In the genomic region with DNA sequence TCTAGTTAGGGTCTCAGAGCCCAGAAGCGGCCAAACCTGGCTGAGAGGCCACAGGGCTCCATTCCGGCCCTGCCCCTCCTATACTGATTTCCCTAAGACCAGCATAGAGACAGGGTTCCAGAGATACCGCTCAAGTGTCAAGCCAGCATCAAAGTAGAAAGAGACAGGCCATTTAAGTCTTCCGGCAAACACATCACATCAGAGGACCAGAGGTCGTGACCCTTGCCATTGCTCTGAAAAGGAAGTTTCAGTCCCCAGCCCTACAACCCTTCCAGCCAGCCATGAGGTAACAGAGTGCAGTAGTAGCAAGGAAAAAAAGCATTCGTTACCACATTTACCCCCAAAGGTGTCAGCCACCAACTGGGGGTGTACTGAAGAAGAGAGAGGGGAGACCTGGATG, we compare ENCODE assay signal across 11 mouse cellular contexts. TPM values are rescaled to one million over a fixed set of nuclear protein-coding genes. Genes with fewer than 3 reads are reported as not detected.
DNase-seq lines count a peak whose midpoint lies in the region; ATAC-seq and TF ChIP-seq lines count a peak whose summit lies in the region.
"Had no signal": no experiment of that assay in that cellular context is flagged by ENCODE, and none has a peak within 500 bp of the region (broad histone marks: within the 10 kb centered on the region; RNA-seq: fewer than 3 reads in every experiment).

No protein-coding gene starts in this region.

- no peaks in the 10 kb centered on the region for H3K9me3 ChIP-seq in kidney, postnatal 0 days (replicated peaks; ENCODE audit: low read length)
- H3K9me3 ChIP-seq in forebrain, embryonic 13.5 days (replicated peaks): no peaks in the 10 kb centered on the region
- no peaks in the 10 kb centered on the region for H3K9me3 ChIP-seq in midbrain, embryonic 14.5 days (ENCODE audit: control insufficient read depth, low read length)
- H3K9me3 ChIP-seq: heart, embryonic 15.5 days had no signal

- DNase-seq in kidney, postnatal 0 days (ENCODE audit: low spot score): no peak
- DNase-seq in kidney, postnatal 14 days: no peak
- DNase-seq in embryo, embryonic 10.5 days (ENCODE audit: low spot score): peak; percentile 60
- no peak for DNase-seq in midbrain, embryonic 14.5 days
- no peak for DNase-seq in right cerebral cortex, postnatal 10 days (ENCODE audit: low spot score in 2 of 2)
- no peak for DNase-seq in testis, postnatal 10 days (ENCODE audit: low spot score)
- DNase-seq: adrenal gland, postnatal 10 days; cerebellum, adult 18-20 months; right cerebral cortex, postnatal 14 days had no signal

- no peak overlapping the region for H3K9ac ChIP-seq in kidney, postnatal 0 days (ENCODE audit: low read depth, low read length)
- H3K9ac ChIP-seq in forebrain, embryonic 13.5 days: peak overlapping the region; percentile 38; the same call in 1 of the 2 replicates
- peak overlapping the region; percentile 25; the same call in 1 of the 2 replicates for H3K9ac ChIP-seq in midbrain, embryonic 14.5 days (replicated peaks; ENCODE audit: low read length)
- H3K9ac ChIP-seq: heart, embryonic 15.5 days had no signal

- 0 out of 2 replicates have a peak overlapping the region, but pooled peaks have one; percentile 6 for H3K4me2 ChIP-seq in kidney, postnatal 0 days (ENCODE audit: low read length)
- H3K4me2 ChIP-seq in forebrain, embryonic 13.5 days: peak overlapping the region; percentile 92
- peak overlapping the region; percentile 88 for H3K4me2 ChIP-seq in midbrain, embryonic 14.5 days (ENCODE audit: low read length)
- H3K4me2 ChIP-seq: heart, embryonic 15.5 days had no signal

- no peak for TF ChIP-seq CTCF in kidney, postnatal 0 days (IDR thresholded peaks at IDR 0.05; ENCODE audit: low read depth)

- 45% methylated on average over 6 of the region's 6 CpGs for WGBS in kidney, postnatal 0 days
- 46% methylated on average over 6 of the region's 6 CpGs for WGBS in forebrain, embryonic 13.5 days
- WGBS in midbrain, embryonic 14.5 days: 33% methylated on average over 6 of the region's 6 CpGs

- no peak overlapping the region for H3K4me3 ChIP-seq in kidney, postnatal 0 days (replicated peaks; ENCODE audit: low read depth, low read length)
- no peak overlapping the region; the same call in 1 of the 2 replicates for H3K4me3 ChIP-seq in forebrain, embryonic 13.5 days
- H3K4me3 ChIP-seq in midbrain, embryonic 14.5 days (replicated peaks; ENCODE audit: low read depth, low read length): no peak overlapping the region; the same call in 1 of the 2 replicates
- H3K4me3 ChIP-seq: heart, embryonic 15.5 days had no signal

- H3K27ac ChIP-seq in kidney, postnatal 0 days: peak overlapping the region; percentile 93; the same call in 1 of the 2 replicates
- peak overlapping the region; percentile 35; the same call in 1 of the 2 replicates for H3K27ac ChIP-seq in forebrain, embryonic 13.5 days
- H3K27ac ChIP-seq in midbrain, embryonic 14.5 days (replicated peaks; ENCODE audit: low read depth, low read length): no peak overlapping the region
- H3K27ac ChIP-seq: heart, embryonic 15.5 days had no signal

- H3K36me3 ChIP-seq in kidney, postnatal 0 days (ENCODE audit: insufficient read depth, low read length): peaks cover 16% of the 10 kb centered on the region; the same call in 1 of the 2 replicates
- peaks cover 56% of the 10 kb centered on the region for H3K36me3 ChIP-seq in forebrain, embryonic 13.5 days (ENCODE audit: poor library complexity, severe bottlenecking)
- peaks cover 41% of the 10 kb centered on the region for H3K36me3 ChIP-seq in midbrain, embryonic 14.5 days (ENCODE audit: control insufficient read depth, insufficient read depth, low read length)

- peaks cover 56% of the 10 kb centered on the region for H3K4me1 ChIP-seq in kidney, postnatal 0 days (replicated peaks; ENCODE audit: insufficient read depth, low read length)
- peaks cover 73% of the 10 kb centered on the region for H3K4me1 ChIP-seq in forebrain, embryonic 13.5 days
- peaks cover 46% of the 10 kb centered on the region for H3K4me1 ChIP-seq in midbrain, embryonic 14.5 days (ENCODE audit: control insufficient read depth, insufficient read depth, low read length)

- ATAC-seq in kidney, postnatal 0 days (replicated peaks; ENCODE audit: low FRiP score, low read depth): no peak
- no peak for ATAC-seq in forebrain, embryonic 13.5 days
- ATAC-seq in midbrain, embryonic 14.5 days (ENCODE audit: low FRiP score, low TSS enrichment): no peak

- H3K27me3 ChIP-seq in kidney, postnatal 0 days (ENCODE audit: insufficient read depth, low read length): no peaks in the 10 kb centered on the region
- H3K27me3 ChIP-seq in forebrain, embryonic 13.5 days: no peaks in the 10 kb centered on the region
- no peaks in the 10 kb centered on the region for H3K27me3 ChIP-seq in midbrain, embryonic 14.5 days (ENCODE audit: control insufficient read depth, insufficient read depth, low read length)
- H3K27me3 ChIP-seq: heart, embryonic 15.5 days had no signal

RNA-seq across cellular contexts. Expression of a gene that starts 2.9 kb away (rescaled TPM):
- 76.5 and 79.8 TPM in 2 replicates for polyA plus RNA-seq in kidney, postnatal 0 days (2015; fragmentation: Nextera tagmentation; extraction: Ambion mirVana)
- 91.4 and 107 TPM in 2 replicates for polyA plus RNA-seq in forebrain, embryonic 13.5 days (2015; fragmentation: Nextera tagmentation; extraction: Ambion mirVana)
- polyA plus RNA-seq in midbrain, embryonic 14.5 days (2014; fragmentation: Nextera tagmentation; extraction: Ambion mirVana): 122 and 142 TPM in 2 replicates

RNA-seq across cellular contexts. Expression of a gene that starts 6.3 kb away (rescaled TPM):
- polyA plus RNA-seq in kidney, postnatal 0 days (2015; fragmentation: Nextera tagmentation; extraction: Ambion mirVana): 14.9 and 20.6 TPM in 2 replicates
- 1.3 TPM in 2 replicates for polyA plus RNA-seq in forebrain, embryonic 13.5 days (2015; fragmentation: Nextera tagmentation; extraction: Ambion mirVana)
- polyA plus RNA-seq in midbrain, embryonic 14.5 days (2014; fragmentation: Nextera tagmentation; extraction: Ambion mirVana): 0.51 and 2.5 TPM in 2 replicates

RNA-seq across cellular contexts. Expression of a gene that starts 8.8 kb away (rescaled TPM):
- polyA plus RNA-seq in kidney, postnatal 0 days (2015; fragmentation: Nextera tagmentation; extraction: Ambion mirVana): 4.8 and 5.1 TPM in 2 replicates
- polyA plus RNA-seq in forebrain, embryonic 13.5 days (2015; fragmentation: Nextera tagmentation; extraction: Ambion mirVana): 6.2 and 7.6 TPM in 2 replicates
- 0.84 and 0.96 TPM in 2 replicates for polyA plus RNA-seq in midbrain, embryonic 14.5 days (2014; fragmentation: Nextera tagmentation; extraction: Ambion mirVana)

RNA-seq across cellular contexts. Expression of a gene that starts 21.3 kb away (rescaled TPM):
- 0.56 and 0.71 TPM in 2 replicates for polyA plus RNA-seq in kidney, postnatal 0 days (2015; fragmentation: Nextera tagmentation; extraction: Ambion mirVana)
- polyA plus RNA-seq in forebrain, embryonic 13.5 days (2015; fragmentation: Nextera tagmentation; extraction: Ambion mirVana): 1.2 and 1.6 TPM in 2 replicates
- polyA plus RNA-seq in midbrain, embryonic 14.5 days (2014; fragmentation: Nextera tagmentation; extraction: Ambion mirVana): 1.9 and 2.0 TPM in 2 replicates

RNA-seq across cellular contexts. Expression of a gene that starts 40.3 kb away (rescaled TPM):
- 12.7 and 13.1 TPM in 2 replicates for polyA plus RNA-seq in kidney, postnatal 0 days (2015; fragmentation: Nextera tagmentation; extraction: Ambion mirVana)
- 22.4 and 26.2 TPM in 2 replicates for polyA plus RNA-seq in forebrain, embryonic 13.5 days (2015; fragmentation: Nextera tagmentation; extraction: Ambion mirVana)
- polyA plus RNA-seq in midbrain, embryonic 14.5 days (2014; fragmentation: Nextera tagmentation; extraction: Ambion mirVana): 27.7 and 31.5 TPM in 2 replicates

Comparison
In these comparisons a context has a peak if more than half of its experiments do, and no peak if none do; other contexts are left out.
1. H3K4me2 ChIP-seq: peak in every context shown above with its lines; median percentile 92 in forebrain, embryonic 13.5 days; 88 in midbrain, embryonic 14.5 days; 6 in kidney, postnatal 0 days.